9 mouse cellular contexts compared by ENCODE assay signal in genomic region chr17:8388990-8389789, GRCm38 (mm10). TPM values are rescaled to one million over a fixed set of nuclear protein-coding genes. Genes with fewer than 3 reads are reported as not detected.
DNase-seq lines count a peak whose midpoint lies in the region; ATAC-seq lines count a peak whose summit lies in the region.
"Had no signal": no experiment of that assay in that cellular context is flagged by ENCODE, and none has a peak within 500 bp of the region (broad histone marks: within the 10 kb centered on the region; RNA-seq: fewer than 3 reads in every experiment).

No protein-coding gene starts in this region.

- ATAC-seq in lung, embryonic 16.5 days (ENCODE audit: low read depth) = no peak
- ATAC-seq in embryonic facial prominence, embryonic 14.5 days (ENCODE audit: low read depth) = 0 out of 2 replicates have a peak, but pooled peaks have one; percentile 15
- ATAC-seq in limb, embryonic 12.5 days (ENCODE audit: insufficient number of reproducible peaks, insufficient read depth, low FRiP score, low TSS enrichment, low read depth) = peak; percentile 43; the same call in 1 of the 2 replicates

- H3K4me2 ChIP-seq in lung, embryonic 16.5 days (ENCODE audit: low read depth, low read length) = peak overlapping the region; percentile 33
- peak overlapping the region; percentile 38 for H3K4me2 ChIP-seq in embryonic facial prominence, embryonic 14.5 days (ENCODE audit: low read depth, low read length)
- H3K4me2 ChIP-seq in limb, embryonic 12.5 days = peak overlapping the region; percentile 63

- H3K27ac ChIP-seq in lung, embryonic 16.5 days (ENCODE audit: low read length) = no peak overlapping the region
- H3K27ac ChIP-seq in embryonic facial prominence, embryonic 14.5 days (replicated peaks; ENCODE audit: low read depth, low read length) = no peak overlapping the region
- peak overlapping the region; percentile 26; the same call in 1 of the 2 replicates for H3K27ac ChIP-seq in limb, embryonic 12.5 days

- H3K4me1 ChIP-seq in lung, embryonic 16.5 days (replicated peaks; ENCODE audit: control insufficient read depth, insufficient read depth, low read length) = no peaks in the 10 kb centered on the region; the same call in 1 of the 2 replicates
- no peaks in the 10 kb centered on the region; the same call in 1 of the 2 replicates for H3K4me1 ChIP-seq in embryonic facial prominence, embryonic 14.5 days (ENCODE audit: control insufficient read depth, insufficient read depth, low read length)
- H3K4me1 ChIP-seq in limb, embryonic 12.5 days (replicated peaks) = peaks cover 27% of the 10 kb centered on the region

- H3K27me3 ChIP-seq in lung, embryonic 16.5 days (ENCODE audit: control insufficient read depth, insufficient read depth, low read depth, low read length) = peaks cover 34% of the 10 kb centered on the region
- H3K27me3 ChIP-seq in embryonic facial prominence, embryonic 14.5 days (replicated peaks; ENCODE audit: control insufficient read depth, insufficient read depth, low read length) = peaks cover 45% of the 10 kb centered on the region
- H3K27me3 ChIP-seq in limb, embryonic 12.5 days = peaks cover 30% of the 10 kb centered on the region

- WGBS in lung, embryonic 16.5 days = 2% methylated on average over 28 of the region's 28 CpGs
- WGBS in embryonic facial prominence, embryonic 14.5 days = 2% methylated on average over 27 of the region's 28 CpGs
- under 1% methylated on average over 28 of the region's 28 CpGs for WGBS in limb, embryonic 12.5 days

- no peaks in the 10 kb centered on the region for H3K36me3 ChIP-seq in lung, embryonic 16.5 days (ENCODE audit: control insufficient read depth, insufficient read depth, low read length)
- no peaks in the 10 kb centered on the region for H3K36me3 ChIP-seq in embryonic facial prominence, embryonic 14.5 days (ENCODE audit: control insufficient read depth, insufficient read depth, low read length)
- H3K36me3 ChIP-seq in limb, embryonic 12.5 days = no peaks in the 10 kb centered on the region

- no peak for DNase-seq in lung, adult 18-20 months
- DNase-seq in embryonic facial prominence, embryonic 14.5 days (ENCODE audit: low spot score) = no peak
- peak; percentile 33 for DNase-seq in thymus, postnatal 14 days
- no peak for DNase-seq in adrenal gland, postnatal 4 days (ENCODE audit: low spot score in 2 of 2)
- DNase-seq in spleen, postnatal 14 days (ENCODE audit: low spot score in 2 of 2) = no peak
- DNase-seq in left cerebral cortex, adult 18-20 months (ENCODE audit: low spot score in 2 of 2) = no peak

- no peaks in the 10 kb centered on the region for H3K9me3 ChIP-seq in lung, embryonic 16.5 days (ENCODE audit: control insufficient read depth, low read length)
- no peaks in the 10 kb centered on the region for H3K9me3 ChIP-seq in embryonic facial prominence, embryonic 14.5 days (ENCODE audit: control insufficient read depth, low read length)
- H3K9me3 ChIP-seq in limb, embryonic 12.5 days = no peaks in the 10 kb centered on the region

- 0 out of 2 replicates have a peak overlapping the region, but pooled peaks have one; percentile 7 for H3K4me3 ChIP-seq in lung, embryonic 16.5 days (ENCODE audit: low read length)
- H3K4me3 ChIP-seq in embryonic facial prominence, embryonic 14.5 days (ENCODE audit: low read depth, low read length) = peak overlapping the region; percentile 15; the same call in 1 of the 2 replicates
- peak overlapping the region; percentile 34 for H3K4me3 ChIP-seq in limb, embryonic 12.5 days (replicated peaks)

- H3K9ac ChIP-seq in lung, embryonic 16.5 days (ENCODE audit: low read length) = no peak overlapping the region
- peak overlapping the region; percentile 25; the same call in 1 of the 2 replicates for H3K9ac ChIP-seq in embryonic facial prominence, embryonic 14.5 days (ENCODE audit: low read depth, low read length)
- H3K9ac ChIP-seq in limb, embryonic 12.5 days (replicated peaks) = no peak overlapping the region; the same call in 1 of the 2 replicates

RNA-seq across cellular contexts. Expression of gene T2, which starts 33.4 kb away (rescaled TPM):
- polyA plus RNA-seq in lung, embryonic 16.5 days (2015; fragmentation: Nextera tagmentation; extraction: Ambion mirVana) = 0.62 and 0.73 TPM in 2 replicates
- 0.46 and 0.47 TPM in 2 replicates for polyA plus RNA-seq in embryonic facial prominence, embryonic 14.5 days (2014; fragmentation: Nextera tagmentation; extraction: Ambion mirVana)
- 1.4 and 1.6 TPM in 2 replicates for polyA plus RNA-seq in limb, embryonic 12.5 days (2016; fragmentation: Nextera tagmentation; extraction: Ambion mirVana)
- total RNA-seq in adrenal gland, postnatal 4 days (2021) = under 1 TPM in 1 of 2 experiments, not detected in 1; 0.25 TPM
- 1 to 10 TPM in 1 of 2 experiments, under 1 TPM in 1; 0.84 to 1.3 TPM for total RNA-seq in left cerebral cortex, adult 18-20 months (2021)

RNA-seq across cellular contexts. Expression of gene T, which starts 45.0 kb away (rescaled TPM):
- 0.13 and 0.40 TPM in 2 replicates for polyA plus RNA-seq in lung, embryonic 16.5 days (2015; fragmentation: Nextera tagmentation; extraction: Ambion mirVana)
- polyA plus RNA-seq in embryonic facial prominence, embryonic 14.5 days (2014; fragmentation: Nextera tagmentation; extraction: Ambion mirVana) = 0.24 and 0.60 TPM in 2 replicates
- polyA plus RNA-seq in limb, embryonic 12.5 days (2016; fragmentation: Nextera tagmentation; extraction: Ambion mirVana) = 0.83 and 1.5 TPM in 2 replicates
- total RNA-seq in adrenal gland, postnatal 4 days (2021) = not detected
- total RNA-seq in left cerebral cortex, adult 18-20 months (2021) = not detected
- total RNA-seq: left cerebral cortex, postnatal 14 days had no signal

RNA-seq across cellular contexts. Expression of gene Prr18, which starts 51.9 kb away (rescaled TPM):
- polyA plus RNA-seq in lung, embryonic 16.5 days (2015; fragmentation: Nextera tagmentation; extraction: Ambion mirVana) = 1.5 and 1.6 TPM in 2 replicates
- 1.0 TPM in 2 replicates for polyA plus RNA-seq in embryonic facial prominence, embryonic 14.5 days (2014; fragmentation: Nextera tagmentation; extraction: Ambion mirVana)
- polyA plus RNA-seq in limb, embryonic 12.5 days (2016; fragmentation: Nextera tagmentation; extraction: Ambion mirVana) = 0.54 and 0.60 TPM in 2 replicates
- 1 to 10 TPM in 1 of 2 experiments, under 1 TPM in 1; 0.85 to 1.1 TPM for total RNA-seq in adrenal gland, postnatal 4 days (2021)
- total RNA-seq in left cerebral cortex, adult 18-20 months (2021) = 10 to 100 TPM; 14.0 to 17.9 TPM
